Mouse (Mus musculus) lung, adult 2 months (tissue): ENCODE results near the gene Pacrg.

Experiments
- CTCF ChIP-seq: fragments of 200-500 bp; IDR thresholded peaks from 2 replicates; pipeline ENCODE4 v1.5.1; 2011; ENCODE audit warnings: mild to moderate bottlenecking, low read length, control low read depth; ENCODE audit not compliant: insufficient read depth
- POLR2A ChIP-seq: fragments of 200-500 bp; IDR thresholded peaks from 2 replicates; pipeline ENCODE4 v1.6.1; 2011; ENCODE audit warnings: low read depth, mild to moderate bottlenecking, control low read depth, low read length, borderline replicate concordance; ENCODE audit errors: extremely low read depth

GRCm38 (mm10) chr17:10390232-10391172 is 449.6 kb downstream of the Pacrg start:
- TF ChIP-seq CTCF (no peak), POLR2A (peak; percentile 41; the same call in 1 of the 2 replicates)
